Mouse (Mus musculus): ENCODE data around the gene Psmd10. TPM values are rescaled to one million over a fixed set of nuclear protein-coding genes. Genes with fewer than 3 reads are reported as not detected.
A peak's percentile ranks its signal among the peaks of the same experiment; 100 is the strongest.

Psmd10 gene
- polyA plus RNA-seq, 1 experiment from 2014 or later: 47.0 TPM

DNA sequence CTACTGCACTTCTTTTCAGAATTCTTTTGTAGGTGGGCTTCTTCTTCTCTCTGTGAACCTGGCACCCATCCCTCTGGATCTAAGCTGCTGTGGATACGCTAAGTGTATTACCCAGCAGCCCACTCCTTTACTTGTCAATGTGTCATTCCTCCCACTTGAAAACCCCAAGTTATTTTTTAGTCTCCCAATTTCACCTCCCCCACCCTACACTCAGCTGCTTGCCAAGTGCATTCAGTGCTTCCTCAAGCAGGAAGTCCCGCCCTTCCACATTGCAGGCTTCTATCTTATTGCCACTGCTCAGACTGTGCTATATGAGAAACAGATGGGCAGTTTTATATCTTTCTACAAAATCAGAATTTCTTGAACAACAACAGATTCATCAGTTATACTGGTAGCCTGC lies 23.0 kb upstream of the Psmd10 start:
- Histone ChIP-seq H3K27ac (replicated peaks; ENCODE audit: low read depth, low read length) (no peak overlapping the region), H3K4me2 (ENCODE audit: low read length) (no peak overlapping the region), H3K4me3 (replicated peaks; ENCODE audit: low read depth, low read length) (no peak overlapping the region), H3K9me3 (ENCODE audit: control insufficient read depth, low read length) (no peaks in the 10 kb centered on the region), H3K4me1 (ENCODE audit: control insufficient read depth, insufficient read depth, low read length) (no peaks in the 10 kb centered on the region), H3K36me3 (ENCODE audit: control insufficient read depth, insufficient read depth, low read length) (no peaks in the 10 kb centered on the region), H3K27me3 (ENCODE audit: control insufficient read depth, insufficient read depth, low read length) (no peaks in the 10 kb centered on the region; the same call in 1 of the 2 replicates), H3K9ac (replicated peaks; ENCODE audit: low read length) (no peak overlapping the region)
- ATAC-seq (ENCODE audit: low FRiP score, low TSS enrichment) (no peak), DNase-seq (peak; percentile 1)
- WGBS: 79% methylated on average over 2 of the region's 2 CpGs

DNA sequence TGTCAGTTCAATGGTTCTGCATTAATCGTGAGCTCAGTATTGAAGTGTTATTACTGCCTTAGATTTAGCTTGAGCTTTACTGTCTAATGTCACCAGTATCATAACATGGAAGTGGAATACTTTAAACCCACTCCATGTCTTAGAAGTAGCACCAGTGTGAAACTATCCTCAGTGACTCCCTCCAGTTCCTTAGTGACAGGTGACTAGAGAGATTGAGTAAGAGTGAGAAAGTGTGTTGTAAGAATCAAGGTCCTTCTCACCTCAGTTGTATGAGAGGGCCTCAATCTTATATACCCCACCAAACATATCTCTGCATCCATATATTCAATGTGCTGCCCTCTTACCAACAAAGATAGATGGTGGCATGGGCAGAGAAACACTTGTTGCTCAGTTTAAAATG lies 22.4 kb upstream of the Psmd10 start:
- ATAC-seq (ENCODE audit: low FRiP score, low TSS enrichment): no peak
- no peak overlapping the region for H3K4me3 ChIP-seq (replicated peaks; ENCODE audit: low read depth, low read length)
- no peaks in the 10 kb centered on the region for H3K4me1 ChIP-seq (ENCODE audit: control insufficient read depth, insufficient read depth, low read length)
- no peaks in the 10 kb centered on the region for H3K9me3 ChIP-seq (ENCODE audit: control insufficient read depth, low read length)
- no peaks in the 10 kb centered on the region; the same call in 1 of the 2 replicates for H3K27me3 ChIP-seq (ENCODE audit: control insufficient read depth, insufficient read depth, low read length)
- H3K4me2 ChIP-seq (ENCODE audit: low read length): no peak overlapping the region
- H3K27ac ChIP-seq (replicated peaks; ENCODE audit: low read depth, low read length): no peak overlapping the region
- H3K9ac ChIP-seq (replicated peaks; ENCODE audit: low read length): no peak overlapping the region
- no peaks in the 10 kb centered on the region for H3K36me3 ChIP-seq (ENCODE audit: control insufficient read depth, insufficient read depth, low read length)
- whole genome bisulfite sequencing: 94% methylated on average over 1 of the region's 1 CpGs
- DNase-seq: no peak

DNA sequence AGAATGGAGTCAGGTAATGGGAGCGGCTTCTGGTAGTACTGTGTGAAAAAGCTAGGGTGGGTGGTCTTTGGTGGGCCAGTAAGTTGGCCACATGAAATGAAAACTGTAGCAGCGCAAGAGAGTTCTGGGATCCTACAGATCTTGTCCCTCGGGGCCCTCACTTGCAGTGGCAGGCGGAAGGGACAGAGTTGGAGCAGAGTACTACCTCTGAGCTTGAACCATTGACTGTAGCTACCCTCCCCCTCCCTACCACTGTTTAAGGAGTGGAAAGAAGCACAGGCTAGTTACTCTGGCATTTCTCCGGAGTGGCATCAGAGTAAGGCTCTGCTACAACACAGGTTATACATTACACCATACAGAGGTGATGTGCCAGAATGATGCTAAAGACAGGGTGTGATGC lies 431 bp upstream of the Psmd10 start:
- Histone ChIP-seq H3K9me3 (ENCODE audit: control insufficient read depth, low read length) (no peaks in the 10 kb centered on the region), H3K27me3 (ENCODE audit: control insufficient read depth, insufficient read depth, low read length) (no peaks in the 10 kb centered on the region), H3K9ac (replicated peaks; ENCODE audit: low read length) (no peak overlapping the region; the same call in 1 of the 2 replicates), H3K4me2 (ENCODE audit: low read length) (peak overlapping the region; percentile 56), H3K27ac (replicated peaks; ENCODE audit: low read depth, low read length) (no peak overlapping the region), H3K4me3 (replicated peaks; ENCODE audit: low read depth, low read length) (peak overlapping the region; percentile 48), H3K36me3 (ENCODE audit: control insufficient read depth, insufficient read depth, low read length) (no peaks in the 10 kb centered on the region), H3K4me1 (ENCODE audit: control insufficient read depth, insufficient read depth, low read length) (no peaks in the 10 kb centered on the region)
- ATAC-seq (ENCODE audit: low FRiP score, low TSS enrichment) (no peak; the same call in 1 of the 2 replicates), DNase-seq (no peak)
- 19% methylated on average over 5 of the region's 5 CpGs for WGBS

DNA sequence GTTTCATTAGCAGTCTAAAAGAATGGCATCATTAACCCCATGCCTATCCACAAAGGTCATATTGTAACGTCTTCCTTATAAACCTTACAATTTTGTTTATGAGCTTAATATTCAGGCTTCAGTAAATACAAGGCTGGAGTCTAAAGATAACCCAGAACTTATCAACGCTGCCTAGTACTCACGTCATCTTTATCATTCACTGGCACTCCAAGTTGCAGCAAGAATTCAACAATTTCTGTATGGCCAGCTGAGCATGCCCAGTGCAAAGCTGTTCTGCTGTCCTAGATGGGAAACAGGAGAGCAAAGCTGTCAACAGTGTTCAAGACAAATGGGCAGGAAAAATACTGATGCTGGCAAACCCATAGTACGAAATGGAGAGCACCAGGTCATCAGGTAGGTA lies 2.9 kb downstream of the Psmd10 start:
- Histone ChIP-seq H3K27me3 (ENCODE audit: control insufficient read depth, insufficient read depth, low read length) (no peaks in the 10 kb centered on the region), H3K4me2 (ENCODE audit: low read length) (no peak overlapping the region), H3K4me1 (ENCODE audit: control insufficient read depth, insufficient read depth, low read length) (no peaks in the 10 kb centered on the region), H3K9ac (replicated peaks; ENCODE audit: low read length) (no peak overlapping the region), H3K9me3 (ENCODE audit: control insufficient read depth, low read length) (no peaks in the 10 kb centered on the region), H3K4me3 (replicated peaks; ENCODE audit: low read depth, low read length) (no peak overlapping the region), H3K36me3 (ENCODE audit: control insufficient read depth, insufficient read depth, low read length) (peaks cover 5% of the 10 kb centered on the region; the same call in 1 of the 2 replicates), H3K27ac (replicated peaks; ENCODE audit: low read depth, low read length) (no peak overlapping the region)
- no peak for DNase-seq
- 92% methylated on average over 4 of the region's 4 CpGs for WGBS
- no peak for ATAC-seq (ENCODE audit: low FRiP score, low TSS enrichment)

DNA sequence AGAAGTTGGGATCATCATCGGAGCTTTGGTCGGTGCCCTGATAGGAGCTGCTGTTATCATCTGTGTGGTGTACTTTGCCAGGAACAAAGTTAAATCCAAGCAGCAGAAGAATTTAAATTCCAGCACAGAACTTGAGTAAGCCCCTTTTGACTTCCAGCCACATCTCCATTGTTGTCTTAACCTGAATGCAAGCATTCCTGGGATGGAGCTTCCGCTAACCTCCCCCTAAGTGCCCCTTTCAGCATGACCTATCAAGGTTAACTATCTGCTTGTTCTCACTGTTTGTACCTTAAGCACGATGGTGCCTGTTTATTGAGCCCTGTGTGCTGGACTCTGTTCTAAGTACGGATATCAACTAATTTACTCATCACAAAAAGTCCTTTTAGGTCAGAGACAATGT lies 20.3 kb downstream of the Psmd10 start:
- Histone ChIP-seq H3K36me3 (ENCODE audit: control insufficient read depth, insufficient read depth, low read length) (no peaks in the 10 kb centered on the region), H3K9me3 (ENCODE audit: control insufficient read depth, low read length) (no peaks in the 10 kb centered on the region), H3K4me1 (ENCODE audit: control insufficient read depth, insufficient read depth, low read length) (no peaks in the 10 kb centered on the region), H3K4me3 (replicated peaks; ENCODE audit: low read depth, low read length) (no peak overlapping the region), H3K27me3 (ENCODE audit: control insufficient read depth, insufficient read depth, low read length) (0 out of 2 replicates have a peak, but pooled peaks cover 5% of the 10 kb centered on the region), H3K27ac (replicated peaks; ENCODE audit: low read depth, low read length) (no peak overlapping the region), H3K4me2 (ENCODE audit: low read length) (no peak overlapping the region), H3K9ac (replicated peaks; ENCODE audit: low read length) (no peak overlapping the region)
- ATAC-seq (ENCODE audit: low FRiP score, low TSS enrichment): no peak
- DNase-seq: no peak
- 77% methylated on average over 5 of the region's 5 CpGs for WGBS

DNA sequence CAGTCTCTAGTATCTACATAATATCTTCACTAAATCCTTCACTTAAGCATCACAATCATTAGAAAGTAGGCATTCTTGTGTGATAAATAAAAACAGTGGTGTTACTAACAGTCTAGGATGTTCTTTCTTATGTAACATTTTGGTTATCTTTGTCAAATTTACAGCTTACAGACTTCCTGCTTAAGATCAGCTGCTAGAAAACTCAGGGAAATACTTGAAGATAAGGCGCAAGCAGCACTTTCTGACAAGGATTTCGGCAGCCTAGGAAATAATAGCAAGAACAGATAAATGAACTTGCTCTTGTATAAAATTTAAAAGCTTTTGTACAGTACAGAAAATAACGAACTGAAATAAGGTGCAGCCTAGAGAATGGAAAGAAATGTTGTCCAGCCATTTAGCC lies 23.3 kb downstream of the Psmd10 start:
- H3K27me3 ChIP-seq (ENCODE audit: control insufficient read depth, insufficient read depth, low read length): no peaks in the 10 kb centered on the region

DNA sequence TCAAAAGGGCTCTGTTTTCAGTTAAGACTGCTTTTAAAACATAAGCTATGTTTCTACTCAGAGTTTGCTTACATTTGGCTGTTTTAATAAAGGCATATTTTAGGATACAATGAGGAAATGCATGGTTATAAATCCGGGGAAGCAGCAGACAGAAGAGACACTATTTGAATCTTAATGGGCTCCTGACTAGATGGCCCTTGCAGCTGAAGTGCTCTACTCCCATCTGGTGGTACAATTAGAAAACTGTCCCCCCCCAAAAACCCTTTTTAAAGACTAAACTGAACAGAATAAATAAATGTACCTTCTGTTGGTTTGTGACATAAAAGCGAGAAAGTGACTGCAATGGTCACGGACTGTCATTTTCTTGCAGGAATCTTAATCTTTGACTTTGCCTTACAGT lies 24.5 kb downstream of the Psmd10 start:
- Histone ChIP-seq H3K4me2 (ENCODE audit: low read length) (no peak overlapping the region), H3K4me1 (ENCODE audit: control insufficient read depth, insufficient read depth, low read length) (no peaks in the 10 kb centered on the region), H3K9me3 (ENCODE audit: control insufficient read depth, low read length) (no peaks in the 10 kb centered on the region), H3K27me3 (ENCODE audit: control insufficient read depth, insufficient read depth, low read length) (no peaks in the 10 kb centered on the region), H3K9ac (replicated peaks; ENCODE audit: low read length) (no peak overlapping the region), H3K36me3 (ENCODE audit: control insufficient read depth, insufficient read depth, low read length) (no peaks in the 10 kb centered on the region), H3K4me3 (replicated peaks; ENCODE audit: low read depth, low read length) (no peak overlapping the region), H3K27ac (replicated peaks; ENCODE audit: low read depth, low read length) (no peak overlapping the region)
- no peak; the same call in 1 of the 2 replicates for ATAC-seq (ENCODE audit: low FRiP score, low TSS enrichment)
- DNase-seq: peak; percentile 70
- WGBS: 70% methylated on average over 3 of the region's 3 CpGs

More for the DNA sequence above, 23.3 kb downstream of the Psmd10 start:
- Histone ChIP-seq H3K4me2 (ENCODE audit: low read length) (no peak overlapping the region), H3K4me3 (replicated peaks; ENCODE audit: low read depth, low read length) (no peak overlapping the region), H3K36me3 (ENCODE audit: control insufficient read depth, insufficient read depth, low read length) (no peaks in the 10 kb centered on the region), H3K9ac (replicated peaks; ENCODE audit: low read length) (no peak overlapping the region), H3K27ac (replicated peaks; ENCODE audit: low read depth, low read length) (no peak overlapping the region), H3K4me1 (ENCODE audit: control insufficient read depth, insufficient read depth, low read length) (no peaks in the 10 kb centered on the region), H3K9me3 (ENCODE audit: control insufficient read depth, low read length) (no peaks in the 10 kb centered on the region)
- WGBS: 86% methylated on average over 3 of the region's 3 CpGs
- DNase-seq (no peak), ATAC-seq (ENCODE audit: low FRiP score, low TSS enrichment) (no peak)

DNA sequence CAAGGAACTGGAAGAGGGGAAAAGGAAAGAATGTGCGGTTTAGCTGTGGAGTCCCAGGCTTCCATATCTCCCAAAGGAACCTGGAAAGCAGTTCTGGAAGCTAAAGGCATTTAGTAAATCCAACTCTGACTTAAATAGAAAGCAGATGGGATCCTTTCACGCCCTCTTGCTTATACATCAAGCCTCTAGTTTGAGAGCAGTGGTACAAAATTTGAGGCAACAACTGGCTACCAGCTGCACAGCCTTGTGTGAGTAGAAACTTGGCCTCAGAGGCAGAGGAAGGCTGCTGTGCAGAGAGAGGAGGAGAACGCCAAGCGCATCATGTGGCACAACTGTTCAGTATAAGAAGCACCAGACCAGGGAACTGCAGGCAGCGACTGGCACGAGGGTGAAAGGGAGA lies 35.2 kb downstream of the Psmd10 start:
- no peak for ATAC-seq (ENCODE audit: low FRiP score, low TSS enrichment)

DNA sequence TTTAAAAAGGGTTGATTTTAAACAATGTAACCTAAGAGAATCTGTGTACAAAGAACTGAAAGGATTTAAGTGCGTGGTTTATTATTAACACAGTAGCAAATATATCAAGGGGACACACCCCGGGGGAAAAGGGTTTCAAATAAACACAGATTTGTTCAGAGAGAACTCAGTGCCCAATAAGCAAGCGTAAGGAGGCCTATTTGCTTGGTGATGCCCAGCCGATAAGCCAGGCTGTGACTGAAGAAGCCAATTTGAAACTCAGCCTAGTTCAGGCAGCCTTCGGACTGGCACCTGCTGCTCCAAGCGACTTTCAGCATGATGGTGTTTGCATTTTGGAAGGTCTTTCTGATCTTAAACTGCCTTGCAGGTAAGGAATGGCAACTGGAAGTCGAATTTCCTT lies 49.2 kb downstream of the Psmd10 start, which contains the start of gene Vsig1:
Vsig1 (plus strand) TSS at position 249 of the 400 bp plus-strand sequence.
- Histone ChIP-seq H3K9me3 (ENCODE audit: control insufficient read depth, low read length) (no peaks in the 10 kb centered on the region), H3K9ac (replicated peaks; ENCODE audit: low read length) (no peak within 1 kb of the TSS), H3K36me3 (ENCODE audit: control insufficient read depth, insufficient read depth, low read length) (no peaks in the 10 kb centered on the region), H3K27me3 (ENCODE audit: control insufficient read depth, insufficient read depth, low read length) (0 out of 2 replicates have a peak, but pooled peaks cover 7% of the 10 kb centered on the region), H3K4me3 (replicated peaks; ENCODE audit: low read depth, low read length) (no peak within 1 kb of the TSS), H3K27ac (replicated peaks; ENCODE audit: low read depth, low read length) (no peak within 1 kb of the TSS), H3K4me2 (ENCODE audit: low read length) (no peak within 1 kb of the TSS), H3K4me1 (ENCODE audit: control insufficient read depth, insufficient read depth, low read length) (no peaks in the 10 kb centered on the region)
- DNase-seq: no peak
- ATAC-seq (ENCODE audit: low FRiP score, low TSS enrichment): no peak
- 78% methylated on average over 7 of the region's 7 CpGs for WGBS

More for the DNA sequence above, 35.2 kb downstream of the Psmd10 start:
- no peaks in the 10 kb centered on the region for H3K4me1 ChIP-seq (ENCODE audit: control insufficient read depth, insufficient read depth, low read length)
- H3K27me3 ChIP-seq (ENCODE audit: control insufficient read depth, insufficient read depth, low read length): 0 out of 2 replicates have a peak, but pooled peaks cover 14% of the 10 kb centered on the region
- H3K4me3 ChIP-seq (replicated peaks; ENCODE audit: low read depth, low read length): no peak overlapping the region
- 86% methylated on average over 6 of the region's 6 CpGs for WGBS
- no peak overlapping the region for H3K4me2 ChIP-seq (ENCODE audit: low read length)
- no peak overlapping the region for H3K9ac ChIP-seq (replicated peaks; ENCODE audit: low read length)
- H3K27ac ChIP-seq (replicated peaks; ENCODE audit: low read depth, low read length): no peak overlapping the region
- no peaks in the 10 kb centered on the region for H3K36me3 ChIP-seq (ENCODE audit: control insufficient read depth, insufficient read depth, low read length)
- DNase-seq: no peak
- H3K9me3 ChIP-seq (ENCODE audit: control insufficient read depth, low read length): no peaks in the 10 kb centered on the region
